In the genomic region with DNA sequence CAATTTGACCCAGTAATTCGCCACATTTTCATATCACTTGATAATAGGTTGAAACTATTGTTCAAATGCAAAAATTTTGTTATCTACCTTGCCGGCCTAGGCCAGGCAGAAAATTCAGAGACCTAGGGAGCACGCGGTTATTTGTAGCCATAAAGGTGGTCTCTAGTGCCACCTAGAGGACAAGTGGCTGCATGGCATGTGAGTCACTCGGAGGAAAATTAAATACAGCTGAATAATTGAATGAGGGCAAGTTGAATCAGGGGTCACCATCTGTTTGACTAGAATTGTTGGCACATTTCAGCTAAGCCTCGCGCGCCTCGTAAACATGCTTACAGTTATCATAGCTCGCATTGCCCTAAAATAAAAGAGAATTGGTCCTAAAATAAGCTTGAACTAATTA, we compare ENCODE assay signal across 8 mouse cellular contexts.
A peak's percentile ranks its signal among the peaks of the same experiment; 100 is the strongest.
DNase-seq lines count a peak whose midpoint lies in the region; ATAC-seq and TF ChIP-seq lines count a peak whose summit lies in the region.

No protein-coding gene starts in this region.

- no peak overlapping the region for H3K4me3 ChIP-seq in kidney, embryonic 16.5 days (ENCODE audit: low read length)
- H3K4me3 ChIP-seq in bone marrow macrophage, adult 2 months (ENCODE audit: insufficient read depth, low read length), result no peak overlapping the region
- H3K4me3 ChIP-seq in hindbrain, embryonic 12.5 days, result no peak overlapping the region
- no peak overlapping the region for H3K4me3 ChIP-seq in midbrain, embryonic 11.5 days (ENCODE audit: low read depth, low read length)

- TF ChIP-seq CTCF in bone marrow macrophage, adult 2 months (IDR thresholded peaks at IDR 0.05; ENCODE audit: low read depth, low read length), result peak; percentile 52; the same call in 1 of the 2 replicates

- no peak for TF ChIP-seq POLR2A in bone marrow macrophage, adult 2 months (IDR thresholded peaks at IDR 0.05; ENCODE audit: borderline replicate concordance, low read depth, low read length)

- WGBS in kidney, embryonic 16.5 days, result 2% methylated on average over 10 of the region's 10 CpGs
- WGBS in hindbrain, embryonic 12.5 days, result 3% methylated on average over 10 of the region's 10 CpGs
- 9% methylated on average over 10 of the region's 10 CpGs for WGBS in midbrain, embryonic 11.5 days

- no peak overlapping the region for H3K27ac ChIP-seq in kidney, embryonic 16.5 days (ENCODE audit: low read length)
- H3K27ac ChIP-seq in bone marrow macrophage, adult 2 months (ENCODE audit: insufficient read depth, low read depth, low read length), result no peak overlapping the region
- no peak overlapping the region for H3K27ac ChIP-seq in hindbrain, embryonic 12.5 days
- H3K27ac ChIP-seq in midbrain, embryonic 11.5 days (ENCODE audit: low read depth, low read length), result no peak overlapping the region

- no peak overlapping the region for H3K9ac ChIP-seq in kidney, embryonic 16.5 days (replicated peaks; ENCODE audit: low read length)
- H3K9ac ChIP-seq in hindbrain, embryonic 12.5 days, result no peak overlapping the region
- H3K9ac ChIP-seq in midbrain, embryonic 11.5 days (ENCODE audit: low read length), result no peak overlapping the region

- ATAC-seq in kidney, embryonic 16.5 days (ENCODE audit: low FRiP score, low TSS enrichment), result no peak
- peak; percentile 39; the same call in 1 of the 2 replicates for ATAC-seq in hindbrain, embryonic 12.5 days (ENCODE audit: low FRiP score)
- peak; percentile 36 for ATAC-seq in midbrain, embryonic 11.5 days (ENCODE audit: low FRiP score)

- no peak overlapping the region for H3K4me2 ChIP-seq in kidney, embryonic 16.5 days (replicated peaks; ENCODE audit: low read depth, low read length)
- H3K4me2 ChIP-seq in hindbrain, embryonic 12.5 days (replicated peaks), result no peak overlapping the region
- H3K4me2 ChIP-seq in midbrain, embryonic 11.5 days, result no peak overlapping the region

- DNase-seq in kidney, adult 18-20 months, result peak; percentile 54
- DNase-seq in fibroblast of lung, adult 2 months (ENCODE audit: low read depth), result peak; percentile 53
- DNase-seq in left cerebral cortex, adult 18-20 months (ENCODE audit: low spot score in 2 of 2), result peak; percentile 70 to 77
- peak; percentile 97 for DNase-seq in midbrain, embryonic 11.5 days (ENCODE audit: low spot score, missing footprints)
- peak; percentile 30 to 69 for DNase-seq in spleen, postnatal 4 days (ENCODE audit: low spot score in 2 of 2)

- H3K4me1 ChIP-seq in kidney, embryonic 16.5 days (ENCODE audit: insufficient read depth, low read length), result peaks cover 13% of the 10 kb centered on the region
- H3K4me1 ChIP-seq in bone marrow macrophage, adult 2 months (ENCODE audit: control insufficient read depth, insufficient read depth, low read length), result no peaks in the 10 kb centered on the region
- H3K4me1 ChIP-seq in hindbrain, embryonic 12.5 days, result peaks cover 27% of the 10 kb centered on the region
- peaks cover 16% of the 10 kb centered on the region for H3K4me1 ChIP-seq in midbrain, embryonic 11.5 days (ENCODE audit: control insufficient read depth, insufficient read depth, low read length)

- H3K9me3 ChIP-seq in kidney, embryonic 16.5 days (ENCODE audit: low read length), result no peaks in the 10 kb centered on the region
- H3K9me3 ChIP-seq in hindbrain, embryonic 12.5 days (replicated peaks), result no peaks in the 10 kb centered on the region
- H3K9me3 ChIP-seq in midbrain, embryonic 11.5 days (ENCODE audit: control insufficient read depth, low read length), result no peaks in the 10 kb centered on the region

- peaks cover 19% of the 10 kb centered on the region; the same call in 1 of the 2 replicates for H3K27me3 ChIP-seq in kidney, embryonic 16.5 days (ENCODE audit: insufficient read depth, low read length)
- peaks cover 9% of the 10 kb centered on the region for H3K27me3 ChIP-seq in hindbrain, embryonic 12.5 days
- peaks cover 2% of the 10 kb centered on the region for H3K27me3 ChIP-seq in midbrain, embryonic 11.5 days (ENCODE audit: control insufficient read depth, insufficient read depth, low read length)

- no peaks in the 10 kb centered on the region for H3K36me3 ChIP-seq in kidney, embryonic 16.5 days (ENCODE audit: insufficient read depth, low read length)
- no peaks in the 10 kb centered on the region for H3K36me3 ChIP-seq in hindbrain, embryonic 12.5 days
- no peaks in the 10 kb centered on the region for H3K36me3 ChIP-seq in midbrain, embryonic 11.5 days (ENCODE audit: control insufficient read depth, insufficient read depth, low read length)
